ENCODE assay signal across 19 mouse cellular contexts in the genomic region with DNA sequence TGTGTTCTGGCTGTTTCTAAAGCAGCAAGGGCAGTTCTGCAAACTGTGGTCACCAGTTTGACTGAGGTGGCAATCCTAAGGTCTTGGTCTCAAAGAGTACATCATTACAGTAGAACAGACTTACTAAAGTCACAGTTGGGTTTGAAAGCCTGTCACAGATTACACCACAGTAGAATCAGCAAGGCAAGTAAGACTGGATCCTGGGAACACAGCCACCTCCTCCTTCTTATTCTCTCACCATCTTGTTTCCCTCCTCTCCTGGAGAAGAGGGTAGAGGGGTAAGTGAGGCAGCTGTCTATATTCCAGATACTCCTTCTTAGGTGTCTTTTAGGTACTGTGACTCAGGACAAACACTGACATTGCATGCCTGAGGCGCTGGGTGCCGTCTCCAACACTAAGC. TPM values are rescaled to one million over a fixed set of nuclear protein-coding genes. Genes with fewer than 3 reads are reported as not detected.
"Had no signal": no experiment of that assay in that cellular context is flagged by ENCODE, and none has a peak within 500 bp of the region (broad histone marks: within the 10 kb centered on the region; RNA-seq: fewer than 3 reads in every experiment).

No protein-coding gene starts in this region.

- DNase-seq: left cerebral cortex, postnatal 4 days; liver; liver, embryonic 13.5 days; liver, postnatal 0 days; lung, adult 18-20 months; lung, adult 2 months; lung, embryonic 14.5 days; lung, postnatal 10 days; lung, postnatal 14 days; lung, postnatal 36 days; lung, postnatal 4 days; midbrain, embryonic 14.5 days had no signal

- ATAC-seq: liver, embryonic 12.5 days; liver, postnatal 0 days; lung, postnatal 0 days; midbrain, embryonic 13.5 days; midbrain, embryonic 15.5 days; midbrain, embryonic 16.5 days had no signal

RNA-seq across cellular contexts. Expression of gene Mark1, which starts 14.6 kb away (rescaled TPM):
- total RNA-seq: megakaryocyte-erythroid progenitor cell, adult 5-6 weeks; monocyte, adult 5-6 weeks had no signal
